Mouse (Mus musculus) gastrocnemius, postnatal 25 days (tissue): Measurements from ENCODE around the gene Nicn1. TPM values are rescaled to one million over a fixed set of nuclear protein-coding genes. Genes with fewer than 3 reads are reported as not detected.
A peak's percentile ranks its signal among the peaks of the same experiment; 100 is the strongest.
"Not testable (repeated sequence)": the region's sequence is repeated elsewhere in the genome, so short reads cannot be mapped to it uniquely, and the experiment has no call there.

Experiments
- DNase-seq: peaks from one replicate; pipeline ENCODE4 v3.0.0; 2022
- long read RNA-seq, 2 experiments: library from polyadenylated mRNA; stranded (forward); transcript quantifications; one replicate each; pipeline ENCODE4 v2.0.0; 2021
- total RNA-seq, 2 experiments: library from RNA; stranded (reverse); gene quantifications; 1 replicate in 1 of 2; 2 replicates in 1 of 2; pipeline ENCODE4 v1.2.3; 2021

The Nicn1 gene
- 10 to 100 TPM in 1 of 2 experiments, 1 to 10 TPM in 1; 8.2 to 12.1 TPM for total RNA-seq
- long read RNA-seq, experiment 1, partial matches to known transcripts: 0 of 10 reads
- long read RNA-seq, experiment 1, other reads (novel, unspliced or antisense): 6 of 10 reads
- long read RNA-seq, experiment 2, transcript Nicn1-201 (6 exons, 2,133 nt): major isoform, 26 of 37 reads
- long read RNA-seq, experiment 2, partial matches to known transcripts: 0 of 37 reads
- long read RNA-seq, experiment 2, other reads (novel, unspliced or antisense): 11 of 37 reads

- peak; percentile 89 for DNase-seq
Measured at GRCm38 (mm10) chr9:108290016-108290750, at the start of gene Nicn1. TSS of gene Nicn1 (plus strand) at chr9:108290429.

- no peak for DNase-seq
Measured at GRCm38 (mm10) chr9:108244540-108244939, 45.7 kb upstream of the Nicn1 start.

GRCm38 (mm10) chr9:108244984-108245383 is 45.2 kb upstream of the Nicn1 start:
- no peak for DNase-seq

- no peak for DNase-seq
Measured at GRCm38 (mm10) chr9:108248957-108249356, 41.3 kb upstream of the Nicn1 start.

- peak; percentile 53 for DNase-seq
Measured at GRCm38 (mm10) chr9:108251877-108252276, 38.4 kb upstream of the Nicn1 start.

GRCm38 (mm10) chr9:108252766-108253165 is 37.5 kb upstream of the Nicn1 start:
- DNase-seq: no peak

- no peak for DNase-seq
Measured at GRCm38 (mm10) chr9:108260526-108260925, 29.7 kb upstream of the Nicn1 start.

GRCm38 (mm10) chr9:108261865-108262264 is 28.4 kb upstream of the Nicn1 start:
- DNase-seq: peak; percentile 67

GRCm38 (mm10) chr9:108262494-108263049 is 27.7 kb upstream of the Nicn1 start:
- DNase-seq: peak; percentile 43

GRCm38 (mm10) chr9:108263131-108263681 is 27.0 kb upstream of the Nicn1 start:
- DNase-seq: no peak

- DNase-seq: peak; percentile 100
Measured at GRCm38 (mm10) chr9:108263690-108264190, 26.5 kb upstream of the Nicn1 start, which contains the start of gene Dag1. TSS of gene Dag1 (minus strand) at chr9:108263958.

GRCm38 (mm10) chr9:108264191-108264921 is 25.9 kb upstream of the Nicn1 start:
- DNase-seq: no peak

- no peak for DNase-seq
Measured at GRCm38 (mm10) chr9:108266261-108266935, 23.8 kb upstream of the Nicn1 start.

GRCm38 (mm10) chr9:108267691-108268090 is 22.5 kb upstream of the Nicn1 start:
- DNase-seq: no peak

- not testable (repeated sequence) for DNase-seq
Measured at GRCm38 (mm10) chr9:108268701-108269100, 21.5 kb upstream of the Nicn1 start.

- DNase-seq: no peak
Measured at GRCm38 (mm10) chr9:108271941-108272340, 18.3 kb upstream of the Nicn1 start.

GRCm38 (mm10) chr9:108272691-108273090 is 17.5 kb upstream of the Nicn1 start:
- DNase-seq: no peak

GRCm38 (mm10) chr9:108273485-108273884 is 16.7 kb upstream of the Nicn1 start:
- DNase-seq: no peak

GRCm38 (mm10) chr9:108274476-108275330 is 15.5 kb upstream of the Nicn1 start:
- peak; percentile 48 for DNase-seq

GRCm38 (mm10) chr9:108275331-108275659 is 14.9 kb upstream of the Nicn1 start:
- DNase-seq: no peak
